Mouse (Mus musculus): Measurements from ENCODE around the gene Defb36.

The Defb36 gene

DNA sequence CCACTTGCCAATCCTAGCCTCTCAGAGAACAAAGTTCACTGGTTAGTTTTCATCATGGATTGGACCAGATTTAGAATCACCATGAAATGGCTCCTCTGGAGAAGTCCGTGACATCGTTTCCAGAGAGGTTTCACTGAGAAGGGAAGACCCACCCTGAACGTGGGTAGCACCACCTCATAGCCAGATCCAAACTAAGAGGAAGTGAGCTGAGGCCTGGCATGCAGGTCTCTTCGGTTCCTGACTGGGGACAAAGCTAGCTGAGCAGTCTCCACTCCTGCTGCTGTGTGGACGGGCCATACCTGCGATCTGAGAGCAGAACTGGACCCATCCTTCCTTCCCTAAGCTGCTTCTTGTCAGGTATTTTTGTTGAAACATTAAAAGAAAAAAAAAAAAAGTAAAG lies 57.0 kb downstream of the Defb36 start:
- in situ Hi-C loops (cut with MboI, MseI), result no loop called here

Measured in T-helper 17 cell (primary cell).